Mouse (Mus musculus): ENCODE measurements at regions not wholly inside any gene's neighbourhood (a gene's known extent, or its start where the extent isn't known, plus 50 kb on each side); places are given as distances from the start of the nearest gene placed in this dataset.
A peak's percentile ranks its signal among the peaks of the same experiment; 100 is the strongest.

- Histone ChIP-seq H3K79me2 (ENCODE audit: control insufficient read depth, insufficient read depth, low read length, poor library complexity) (no peaks in the 10 kb centered on the region), H3K36me3 (ENCODE audit: control insufficient read depth in 1 of 2, insufficient read depth in 2 of 2, low read length in 2 of 2) (no peaks in the 10 kb centered on the region), H3K9me3 (replicated peaks; ENCODE audit: insufficient read depth, low read length) (no peaks in the 10 kb centered on the region), H3K27ac (ENCODE audit: control insufficient read depth, low read depth, low read length) (no peak overlapping the region), H3K9ac (ENCODE audit: control insufficient read depth, low read depth, low read length, poor library complexity, severe bottlenecking) (no peak overlapping the region), H3K27me3 (ENCODE audit: control insufficient read depth in 1 of 2, insufficient read depth in 2 of 2, low read length in 2 of 2) (no peaks in the 10 kb centered on the region), H3K4me1 (ENCODE audit: control insufficient read depth in 1 of 2, insufficient read depth in 2 of 2, low read length in 2 of 2) (no peaks in the 10 kb centered on the region), H3K4me3 (ENCODE audit: control insufficient read depth in 1 of 2, insufficient read depth in 1 of 2, low read depth in 2 of 2, low read length in 2 of 2) (no peak overlapping the region)
- no peak for TF ChIP-seq USF2 (IDR thresholded peaks at IDR 0.05; ENCODE audit: borderline replicate concordance in 1 of 2, insufficient read depth in 1 of 2, low read depth in 1 of 2, low read length in 2 of 2)
- no peak for TF ChIP-seq MAX (IDR thresholded peaks at IDR 0.05; ENCODE audit: low read length)
- no peak for TF ChIP-seq MAFK (IDR thresholded peaks at IDR 0.05; ENCODE audit: borderline replicate concordance, low read depth, low read length)
- no peak for TF ChIP-seq BHLHE40 (IDR thresholded peaks at IDR 0.05; ENCODE audit: borderline replicate concordance, low read depth, low read length)
- TF ChIP-seq JUND (IDR thresholded peaks at IDR 0.05; ENCODE audit: low read depth, low read length), result no peak
- TF ChIP-seq CHD1 (IDR thresholded peaks at IDR 0.05; ENCODE audit: low read depth, low read length), result no peak
- no peak for TF ChIP-seq SIN3A (IDR thresholded peaks at IDR 0.05; ENCODE audit: low read length)
- TF ChIP-seq TBP (IDR thresholded peaks at IDR 0.05; ENCODE audit: low read depth, low read length), result no peak
- no peak for TF ChIP-seq USF1 (IDR thresholded peaks at IDR 0.05; ENCODE audit: low read depth, low read length)
- TF ChIP-seq NRF1 (IDR thresholded peaks at IDR 0.05; ENCODE audit: insufficient read depth, low read depth, low read length, poor library complexity, severe bottlenecking), result no peak
- no peak for TF ChIP-seq MXI1 (IDR thresholded peaks at IDR 0.05; ENCODE audit: low read depth, low read length)
- TF ChIP-seq ZMIZ1 (IDR thresholded peaks at IDR 0.05; ENCODE audit: low read depth, low read length), result no peak
- TF ChIP-seq UBTF (IDR thresholded peaks at IDR 0.05; ENCODE audit: borderline replicate concordance, insufficient read depth, low read depth, low read length), result no peak
- TF ChIP-seq POLR2A (IDR thresholded peaks at IDR 0.05; ENCODE audit: control insufficient read depth in 1 of 2, insufficient read depth in 1 of 2, low read depth in 1 of 2, low read length in 2 of 2, poor library complexity in 1 of 2), result no peak
- peak; percentile 61 for TF ChIP-seq RAD21 (IDR thresholded peaks at IDR 0.05; ENCODE audit: low read depth, low read length)
- no peak for TF ChIP-seq ETS1 (IDR thresholded peaks at IDR 0.05; ENCODE audit: low read depth, low read length)
- no peak for TF ChIP-seq HCFC1 (IDR thresholded peaks at IDR 0.05; ENCODE audit: low read depth, low read length)
- peak; percentile 73 for TF ChIP-seq ZC3H11A (IDR thresholded peaks at IDR 0.05; ENCODE audit: low read depth, low read length)
- TF ChIP-seq ZNF384 (IDR thresholded peaks at IDR 0.05; ENCODE audit: low read depth, low read length), result no peak
- no peak for TF ChIP-seq ZKSCAN1 (IDR thresholded peaks at IDR 0.05; ENCODE audit: low read depth, low read length)
- no peak for TF ChIP-seq E2F4 (IDR thresholded peaks at IDR 0.05; ENCODE audit: borderline replicate concordance, low read depth, low read length)
- TF ChIP-seq GABPA (IDR thresholded peaks at IDR 0.05; ENCODE audit: low read depth, low read length), result no peak
- TF ChIP-seq CHD2 (IDR thresholded peaks at IDR 0.05; ENCODE audit: low read length), result no peak
- no peak for TF ChIP-seq GATA1 (IDR thresholded peaks at IDR 0.05; ENCODE audit: low read depth, low read length)
- TF ChIP-seq MYC (IDR thresholded peaks at IDR 0.05; ENCODE audit: low read depth, low read length), result no peak
- no peak for TF ChIP-seq TAL1 (IDR thresholded peaks at IDR 0.05; ENCODE audit: low read length)
- TF ChIP-seq KAT2A (conservative IDR thresholded peaks at IDR 0.05; ENCODE audit: low read depth, low read length), result no peak
- TF ChIP-seq POLR2AphosphoS2 (IDR thresholded peaks at IDR 0.05; ENCODE audit: low read length), result no peak
- TF ChIP-seq CTCF (IDR thresholded peaks at IDR 0.05 in 2 of 3, conservative IDR thresholded peaks at IDR 0.05 in 1 of 3; ENCODE audit: control insufficient read depth in 1 of 3, insufficient read depth in 1 of 3, low read depth in 2 of 3, low read length in 3 of 3, poor library complexity in 1 of 3, severe bottlenecking in 1 of 3), result peak; percentile 63 to 80 (median 69)
- no peak for TF ChIP-seq EP300 (IDR thresholded peaks at IDR 0.05; ENCODE audit: low read depth in 1 of 2, low read length in 2 of 2)
- peak; percentile 79 for TF ChIP-seq SMC3 (IDR thresholded peaks at IDR 0.05; ENCODE audit: low read depth, low read length)
- TF ChIP-seq MYB (IDR thresholded peaks at IDR 0.05; ENCODE audit: low read depth, low read length), result no peak
- no peak for TF ChIP-seq MEF2A (IDR thresholded peaks at IDR 0.05; ENCODE audit: extremely low read depth, insufficient replicate concordance, low read depth, low read length, poor library complexity, severe bottlenecking)
- no peak for TF ChIP-seq NELFE (IDR thresholded peaks at IDR 0.05; ENCODE audit: low read depth, low read length)
- TF ChIP-seq RCOR1 (IDR thresholded peaks at IDR 0.05; ENCODE audit: low read depth, low read length), result no peak
- DNase-seq (ENCODE audit: low read depth, low spot score), result peak; percentile 28
Observed at GRCm38 (mm10) chr1:88562361-88562760, 52.5 kb upstream of the Glrp1 start.
